Mouse (Mus musculus): ENCODE results near the gene Bnc1.
A peak's percentile ranks its signal among the peaks of the same experiment; 100 is the strongest.

Bnc1 gene

GRCm38 (mm10) chr7:81973339-81973738 lies 18.8 kb downstream of the Bnc1 start:
- no peak for DNase-seq

DNA sequence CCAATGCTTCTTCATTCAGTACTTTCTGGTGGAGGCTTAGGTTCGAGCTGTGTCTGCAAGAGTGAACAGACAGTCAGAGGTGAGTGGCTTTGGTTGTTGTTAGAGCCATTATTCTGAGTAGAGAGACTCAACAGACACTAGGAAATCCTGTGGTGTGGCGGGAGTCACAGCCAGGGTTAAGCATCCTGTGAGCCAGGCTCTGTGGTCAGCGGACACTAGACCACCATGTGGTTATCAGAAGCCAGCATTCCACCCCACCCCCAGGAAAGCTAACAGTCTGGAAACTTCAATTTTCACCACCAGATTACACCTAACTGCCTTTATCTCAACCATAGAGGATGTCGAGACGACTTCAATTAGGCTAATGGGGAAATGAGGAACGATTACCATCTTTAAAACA lies 23.1 kb downstream of the Bnc1 start:
- no peak for DNase-seq

DNA sequence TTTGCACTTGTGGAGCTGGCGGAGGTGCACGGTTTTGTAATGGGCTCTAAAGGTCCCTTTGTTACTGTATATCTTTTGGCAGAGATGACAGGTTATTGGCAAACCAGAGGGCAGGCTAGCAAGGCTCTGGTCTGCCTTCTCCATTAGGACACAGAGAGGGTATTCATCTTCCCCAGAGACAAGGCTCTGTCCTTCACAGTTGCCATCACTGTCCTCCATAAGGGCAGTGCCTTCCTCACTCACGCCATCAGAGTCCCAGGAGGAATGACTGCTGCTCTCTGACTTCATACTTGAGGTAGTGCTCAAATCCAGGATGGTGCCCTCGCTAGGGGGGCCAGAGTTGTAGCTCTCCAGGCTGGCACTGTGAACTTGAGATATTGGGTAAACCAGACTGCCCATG lies 23.6 kb downstream of the Bnc1 start:
- DNase-seq, result no peak

DNA sequence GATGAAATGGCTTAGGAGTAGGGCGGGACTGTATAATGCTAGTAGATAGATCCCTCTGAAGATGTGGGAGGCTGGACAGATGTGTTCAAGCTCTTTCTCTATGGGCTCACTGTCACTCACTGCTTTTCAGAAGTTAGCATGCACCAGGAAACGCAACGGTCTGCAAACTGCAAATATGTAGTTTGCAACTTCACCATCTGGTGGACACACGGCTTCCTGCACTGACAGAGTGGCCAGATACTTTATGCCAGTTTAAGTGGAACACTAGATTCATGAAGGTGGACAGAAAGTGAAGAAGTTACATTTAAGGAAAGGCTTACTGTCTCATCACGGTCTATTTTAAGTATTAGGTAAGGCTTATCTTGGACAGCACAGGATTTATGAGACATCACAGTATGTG lies 25.9 kb downstream of the Bnc1 start:
- no peak for DNase-seq

DNA sequence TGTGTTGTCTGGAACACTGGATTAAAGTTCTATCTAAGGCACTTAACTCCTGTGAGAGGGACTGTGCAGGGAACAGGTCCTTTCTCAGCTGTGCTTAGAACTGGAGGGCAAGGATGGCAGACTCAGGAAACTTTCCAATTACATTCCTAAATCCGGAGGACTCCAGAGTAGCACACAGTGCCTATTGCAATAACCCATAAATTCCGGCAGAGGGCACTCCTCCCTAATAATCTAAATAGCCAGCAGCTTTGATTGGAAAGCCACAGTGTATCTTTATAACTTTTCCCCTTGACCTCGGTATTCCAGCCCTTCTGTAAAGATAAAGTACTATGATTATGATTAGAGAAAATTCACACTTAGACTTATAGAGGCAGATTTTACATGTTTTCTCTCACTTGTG lies 32.4 kb downstream of the Bnc1 start:
- DNase-seq, result peak; percentile 33

DNA sequence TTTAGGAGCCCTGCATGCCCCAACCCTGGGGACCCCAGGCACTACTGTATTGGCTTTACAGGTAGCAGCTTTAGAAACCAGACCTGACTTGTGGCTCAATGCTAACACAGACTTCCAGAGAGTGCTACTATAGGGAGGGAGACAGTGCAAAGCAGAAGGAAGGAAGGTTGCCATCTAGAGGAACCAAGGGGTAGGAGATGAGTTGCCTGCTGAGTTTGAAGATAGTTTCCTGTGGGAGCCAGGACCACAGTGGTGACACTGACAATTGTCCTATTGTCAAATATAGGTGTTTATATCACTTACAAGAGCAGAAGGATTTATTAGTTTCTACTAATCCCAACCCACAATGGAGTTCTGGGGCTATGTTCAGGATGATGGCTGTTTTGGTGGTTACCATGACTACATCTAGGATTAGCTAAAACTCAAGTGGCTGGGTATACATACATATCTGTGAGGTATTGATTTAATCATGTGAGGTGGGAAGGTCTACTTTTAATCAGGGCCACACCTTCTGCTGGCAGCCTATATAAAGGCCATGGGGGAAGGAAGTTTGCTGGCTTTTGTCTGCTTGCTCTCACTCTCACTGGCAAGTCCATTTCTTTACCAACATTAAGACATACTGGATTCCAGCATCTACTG lies 37.8 kb downstream of the Bnc1 start:
- DNase-seq, result peak; percentile 49

DNA sequence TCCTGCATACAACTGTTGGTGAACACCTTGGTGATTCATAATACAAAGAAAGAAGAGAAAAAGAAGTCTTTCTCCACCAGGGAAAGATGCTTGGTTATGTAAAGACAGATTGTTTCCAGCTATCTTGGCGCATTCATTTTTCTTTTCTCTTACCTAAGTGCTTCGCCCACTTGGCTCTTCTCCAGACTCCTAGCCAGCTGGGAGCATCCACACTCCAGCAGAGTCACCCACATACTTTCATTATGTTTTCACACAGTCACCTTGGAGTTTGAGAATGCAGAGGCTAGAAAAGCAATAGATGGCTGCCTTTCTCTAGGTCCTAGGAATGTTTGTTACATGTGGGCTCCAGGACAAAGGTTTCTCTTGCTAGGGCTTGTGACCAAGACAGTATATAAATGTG lies 41.6 kb downstream of the Bnc1 start:
- no peak for DNase-seq

GRCm38 (mm10) chr7:81945398-81945797 lies 46.7 kb downstream of the Bnc1 start:
- DNase-seq, result no peak

DNA sequence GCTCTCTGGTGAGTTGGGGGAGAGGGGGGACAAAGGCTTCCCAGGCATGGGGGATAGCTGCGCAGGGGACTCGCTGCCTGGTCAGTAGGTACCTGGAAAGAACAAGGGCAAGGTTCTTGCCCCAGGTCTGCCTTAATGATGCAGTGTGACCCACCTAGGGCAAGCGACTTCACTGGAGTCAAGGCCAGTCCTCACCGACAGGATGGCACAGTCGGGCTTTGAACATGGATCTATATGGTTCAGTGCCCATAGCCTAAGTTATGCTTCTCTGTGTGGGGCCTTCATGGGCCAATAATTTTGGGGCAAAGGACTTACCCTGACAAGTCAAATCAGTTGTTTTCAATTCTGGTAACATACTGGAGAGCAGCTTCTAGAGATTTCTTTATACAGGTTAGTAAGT lies 57.3 kb downstream of the Bnc1 start:
- no peak for DNase-seq

- DNase-seq, result peak; percentile 91
Measured at GRCm38 (mm10) chr7:81934267-81934745, 57.8 kb downstream of the Bnc1 start, which contains the start of gene Hdgfl3. Gene Hdgfl3, minus strand, starts transcription at chr7:81934473.

DNA sequence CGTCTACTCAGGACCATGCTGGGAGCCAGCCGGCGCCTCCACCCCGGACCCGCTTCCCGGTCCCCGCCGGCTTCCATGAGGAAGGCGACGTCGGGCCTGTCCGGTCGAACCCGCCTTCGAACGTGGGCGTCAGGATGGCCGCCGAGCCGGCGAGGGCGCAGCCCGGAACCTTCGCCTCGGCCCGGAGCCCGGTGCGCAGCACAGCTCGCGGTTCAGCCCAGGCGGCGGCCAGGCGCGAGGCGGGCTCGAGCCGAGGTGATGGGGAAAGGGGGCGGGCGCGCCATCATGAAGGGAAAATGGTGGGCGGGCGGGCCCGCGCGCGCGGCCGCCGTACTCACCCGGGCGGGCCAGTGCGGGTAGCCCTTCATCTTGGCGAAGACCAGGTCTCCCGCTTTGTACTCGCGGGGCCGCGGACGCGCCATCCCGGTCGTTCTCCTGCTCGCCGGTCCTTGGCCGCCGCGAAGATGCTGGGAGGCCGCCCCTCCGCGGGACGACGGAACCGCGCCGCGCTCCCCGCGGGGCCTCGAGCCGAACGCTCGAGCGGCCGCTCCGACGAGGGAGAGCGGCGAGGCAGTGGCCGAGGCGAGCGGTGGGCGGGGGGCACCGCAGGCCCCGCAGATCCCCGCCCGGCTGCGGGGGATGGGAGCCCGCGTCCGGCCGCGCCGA lies 58.4 kb downstream of the Bnc1 start:
- DNase-seq, result peak; percentile 77

DNA sequence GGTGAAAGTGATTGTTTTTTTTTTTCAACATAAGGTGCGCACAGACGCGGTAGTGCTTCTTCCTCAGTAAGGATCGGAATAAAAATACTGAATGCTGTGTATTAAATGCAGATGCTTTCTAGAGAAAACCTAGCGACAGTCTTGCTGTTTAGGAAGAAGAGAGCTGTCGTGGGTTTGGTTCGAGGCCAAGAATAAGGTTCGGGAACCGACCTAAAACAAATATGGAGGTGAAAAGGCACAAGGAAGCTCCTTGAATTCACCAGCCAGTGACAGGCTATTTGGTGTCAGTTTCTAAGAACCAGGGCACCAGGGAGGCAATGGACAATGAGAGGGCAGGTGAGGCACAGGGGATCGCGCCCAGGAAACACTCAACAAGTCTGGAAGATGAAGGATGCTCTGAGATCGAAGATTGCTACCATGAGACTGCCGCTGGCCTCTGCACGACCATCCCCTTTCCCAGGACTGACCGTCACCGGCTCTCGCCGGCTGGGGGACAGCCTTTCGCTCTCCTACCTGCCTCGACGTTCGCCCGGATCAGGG lies 59.0 kb downstream of the Bnc1 start:
- no peak for DNase-seq

DNA sequence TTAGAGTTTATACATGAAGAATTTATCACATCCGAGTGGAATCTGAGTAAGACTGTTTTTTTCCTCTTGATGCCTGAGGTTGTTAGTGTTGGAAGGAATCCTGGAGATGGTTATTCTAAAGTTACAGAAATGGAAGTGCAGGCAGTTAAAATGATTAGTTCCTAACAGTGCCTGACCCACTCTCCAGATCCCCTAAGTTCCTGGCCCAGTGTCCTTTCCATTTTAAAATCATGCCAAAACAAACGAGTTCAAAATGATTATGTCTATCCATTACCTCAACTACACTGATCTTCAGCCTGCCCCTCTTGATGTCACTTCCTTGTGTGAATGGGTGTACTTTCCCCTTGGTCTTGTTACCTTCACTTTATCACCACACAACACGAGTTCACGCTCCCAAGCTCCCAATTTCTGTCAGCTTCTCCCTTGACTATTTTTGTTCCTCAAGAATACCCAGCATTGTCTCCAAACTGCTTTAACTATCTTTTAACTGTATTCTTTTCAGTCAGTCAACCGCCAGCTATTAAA lies 59.5 kb downstream of the Bnc1 start:
- no peak for DNase-seq

DNA sequence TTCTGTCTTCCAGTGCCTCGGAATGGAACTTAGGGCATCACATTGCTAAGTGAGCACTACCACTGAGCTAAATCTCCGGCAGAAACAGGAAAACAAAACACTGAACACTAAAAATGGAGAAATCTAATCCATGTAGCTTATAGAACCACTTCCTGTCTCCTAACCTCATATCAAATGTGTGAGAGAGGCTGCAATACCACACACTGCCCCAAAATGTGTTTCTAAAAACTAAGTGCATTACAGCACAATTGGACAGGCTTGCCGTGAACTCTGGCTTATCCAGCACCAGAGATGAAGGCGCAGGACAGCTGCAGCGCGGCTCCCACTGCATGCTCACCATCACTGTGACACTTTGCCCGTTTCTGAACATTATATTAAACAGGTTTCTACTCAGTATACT lies 63.1 kb downstream of the Bnc1 start:
- DNase-seq, result no peak

- DNase-seq, result no peak
Measured at GRCm38 (mm10) chr7:81921379-81921952, 70.6 kb downstream of the Bnc1 start.

DNA sequence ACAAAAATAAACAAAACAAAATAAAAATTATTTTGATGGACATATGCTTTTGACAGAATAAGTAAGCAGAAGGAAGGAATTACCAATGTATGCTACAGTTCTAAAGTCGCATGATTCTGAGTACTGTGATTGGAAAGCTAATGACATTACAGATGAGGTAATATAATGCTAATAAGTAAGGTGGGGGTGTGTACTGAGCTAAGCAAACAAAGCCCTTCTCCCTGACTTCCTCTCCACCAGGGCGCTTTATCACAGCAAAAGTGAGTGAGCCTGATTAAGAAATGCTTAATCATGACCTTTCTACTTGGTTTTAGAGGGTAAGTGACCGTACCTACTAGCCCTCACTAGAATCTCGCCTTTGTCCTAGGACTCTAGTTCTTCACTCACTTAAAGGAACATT lies 71.8 kb downstream of the Bnc1 start:
- no peak for DNase-seq

DNA sequence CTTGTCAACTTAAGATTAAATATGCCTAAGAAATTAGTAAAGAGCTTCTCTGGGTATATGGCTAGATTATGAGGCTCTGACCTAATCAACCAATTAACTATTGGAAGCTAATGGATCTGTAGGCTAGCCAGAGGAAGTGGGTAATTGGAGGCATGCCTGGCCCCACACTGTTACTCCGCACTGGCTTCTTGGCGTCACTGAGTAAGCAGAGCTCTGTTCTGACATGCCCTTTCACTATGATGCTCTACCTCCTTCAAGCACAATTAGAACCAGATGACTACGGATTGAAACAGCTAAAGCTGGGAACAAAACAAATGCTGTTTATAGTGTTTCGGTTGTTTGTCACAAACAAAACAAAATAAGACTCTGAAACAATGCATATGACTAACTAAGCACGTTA lies 73.8 kb downstream of the Bnc1 start:
- DNase-seq, result no peak
